Mouse (Mus musculus) hindbrain, embryonic 11.5 days (tissue): ENCODE measurements around the gene Rhou. TPM values are rescaled to one million over a fixed set of nuclear protein-coding genes. Genes with fewer than 3 reads are reported as not detected.
A peak's percentile ranks its signal among the peaks of the same experiment; 100 is the strongest.
"Not testable (repeated sequence)": the region's sequence is repeated elsewhere in the genome, so short reads cannot be mapped to it uniquely, and the experiment has no call there.

Experiments
- ATAC-seq: fragments of 200-750 bp; cut with Nextera tagmentation; 2 replicates; pipeline ENCODE4 v1.8.0; 2017; ENCODE audit warnings: mild to moderate bottlenecking, moderate TSS enrichment, moderate library complexity; ENCODE audit not compliant: low FRiP score
- DNase-seq: peaks from one replicate; pipeline ENCODE4 v3.0.0-alpha.2; 2015; ENCODE audit warnings: low spot score
- H3K27ac ChIP-seq: fragments of 300-500 bp; sonication (generic); 2 replicates; pipeline ENCODE4 v1.5.1; 2014; ENCODE audit warnings: mild to moderate bottlenecking, low read depth, low read length
- H3K27me3 ChIP-seq: fragments of 300-500 bp; sonication (generic); 2 replicates; pipeline ENCODE4 v1.6.1; 2014; ENCODE audit warnings: mild to moderate bottlenecking, low read length, moderate library complexity, mixed read lengths; ENCODE audit not compliant: control insufficient read depth, insufficient read depth
- H3K36me3 ChIP-seq: fragments of 300-500 bp; sonication (generic); 2 replicates; pipeline ENCODE4 v1.6.1; 2014; ENCODE audit warnings: mild to moderate bottlenecking, low read length, moderate library complexity, mixed read lengths; ENCODE audit not compliant: control insufficient read depth, insufficient read depth
- H3K4me1 ChIP-seq: fragments of 300-500 bp; sonication (generic); replicated peaks from 2 replicates; pipeline ENCODE4 v1.6.1; 2014; ENCODE audit warnings: low read length, mixed read lengths; ENCODE audit not compliant: control insufficient read depth, insufficient read depth
- H3K4me2 ChIP-seq: fragments of 300-500 bp; sonication (generic); replicated peaks from 2 replicates; pipeline ENCODE4 v1.6.1; 2014; ENCODE audit warnings: mild to moderate bottlenecking, low read depth, low read length
- H3K4me3 ChIP-seq: fragments of 300-500 bp; sonication (generic); 2 replicates; pipeline ENCODE4 v1.5.1; 2014; ENCODE audit warnings: low read depth, low read length
- H3K9ac ChIP-seq: fragments of 300-500 bp; sonication (generic); 2 replicates; pipeline ENCODE4 v1.6.1; 2014; ENCODE audit warnings: low read depth, low read length
- H3K9me3 ChIP-seq: fragments of 300-500 bp; sonication (generic); 2 replicates; pipeline ENCODE4 v1.6.1; 2016; ENCODE audit warnings: low read length; ENCODE audit not compliant: control insufficient read depth
- WGBS: fragments of 180-500 bp; shearing (Covaris S2); extraction: QIAGEN DNeasy Blood & Tissue Kit; methylation state at CpG from one replicate; pipeline ENCODE4 v1.1.7; 2014; 5-methylcytosine and 5-hydroxymethylcytosine counted together
- polyA plus RNA-seq: library from polyadenylated mRNA; unstranded; fragments of >200 nt; fragmentation: Nextera tagmentation; extraction: Ambion mirVana; gene quantifications from 2 replicates; pipeline ENCODE4 v1.2.1, GENCODE M21; 2014

The Rhou gene
- polyA plus RNA-seq: 11.3 and 12.4 TPM in 2 replicates

- no peaks in the 10 kb centered on the region for H3K27me3 ChIP-seq
- peak within 1 kb of the TSS; percentile 91 for H3K9ac ChIP-seq
- no peaks in the 10 kb centered on the region; the same call in 1 of the 2 replicates for H3K36me3 ChIP-seq
- no peaks in the 10 kb centered on the region for H3K9me3 ChIP-seq
- peak within 1 kb of the TSS; percentile 73 for H3K4me3 ChIP-seq
- WGBS: 0% methylated on average over 21 of the region's 58 CpGs
- H3K4me1 ChIP-seq: peaks cover 9% of the 10 kb centered on the region
- peak; percentile 95 for DNase-seq
- peak within 1 kb of the TSS; percentile 91 for H3K27ac ChIP-seq
- peak; percentile 93 for ATAC-seq
- H3K4me2 ChIP-seq: peak within 1 kb of the TSS; percentile 75
These were observed at the start of gene Rhou for GRCm38 (mm10) chr8:123653308-123653993. Gene Rhou (plus strand): TSS chr8:123653929.

GRCm38 (mm10) chr8:123612652-123613051 is 41.1 kb upstream of the Rhou start:
- H3K27ac ChIP-seq, H3K36me3 ChIP-seq, DNase-seq, ATAC-seq, H3K4me1 ChIP-seq, H3K4me2 ChIP-seq, H3K4me3 ChIP-seq, H3K9me3 ChIP-seq, H3K9ac ChIP-seq, H3K27me3 ChIP-seq: not testable (repeated sequence)
- no CpG with 5 or more reads among the region's 5 CpGs for WGBS

GRCm38 (mm10) chr8:123623523-123623922 is 30.2 kb upstream of the Rhou start:
- DNase-seq, H3K4me3 ChIP-seq, H3K4me2 ChIP-seq, H3K4me1 ChIP-seq, H3K9me3 ChIP-seq, H3K27ac ChIP-seq, ATAC-seq, H3K36me3 ChIP-seq, H3K9ac ChIP-seq: not testable (repeated sequence)
- no CpG with 5 or more reads among the region's 39 CpGs for WGBS
- H3K27me3 ChIP-seq: peaks cover 17% of the 10 kb centered on the region

GRCm38 (mm10) chr8:123624274-123624673 is 29.5 kb upstream of the Rhou start:
- ATAC-seq (no peak), DNase-seq (no peak)
- H3K36me3 ChIP-seq: no peaks in the 10 kb centered on the region
- no peak overlapping the region for H3K4me3 ChIP-seq
- 56% methylated on average over 5 of the region's 5 CpGs for WGBS
- no peak overlapping the region for H3K4me2 ChIP-seq
- H3K4me1 ChIP-seq: no peaks in the 10 kb centered on the region
- no peak overlapping the region for H3K9ac ChIP-seq
- no peak overlapping the region for H3K27ac ChIP-seq
- no peaks in the 10 kb centered on the region for H3K9me3 ChIP-seq
- peaks cover 15% of the 10 kb centered on the region for H3K27me3 ChIP-seq

- H3K9ac ChIP-seq: no peak overlapping the region
- peaks cover 15% of the 10 kb centered on the region for H3K27me3 ChIP-seq
- H3K36me3 ChIP-seq: no peaks in the 10 kb centered on the region
- DNase-seq (no peak), ATAC-seq (no peak)
- H3K9me3 ChIP-seq: no peaks in the 10 kb centered on the region
- 44% methylated on average over 1 of the region's 1 CpGs for WGBS
- no peak overlapping the region for H3K4me2 ChIP-seq
- no peak overlapping the region for H3K27ac ChIP-seq
- no peaks in the 10 kb centered on the region for H3K4me1 ChIP-seq
- H3K4me3 ChIP-seq: no peak overlapping the region
These were observed 29.0 kb upstream of the Rhou start for GRCm38 (mm10) chr8:123624702-123625101.

DNA sequence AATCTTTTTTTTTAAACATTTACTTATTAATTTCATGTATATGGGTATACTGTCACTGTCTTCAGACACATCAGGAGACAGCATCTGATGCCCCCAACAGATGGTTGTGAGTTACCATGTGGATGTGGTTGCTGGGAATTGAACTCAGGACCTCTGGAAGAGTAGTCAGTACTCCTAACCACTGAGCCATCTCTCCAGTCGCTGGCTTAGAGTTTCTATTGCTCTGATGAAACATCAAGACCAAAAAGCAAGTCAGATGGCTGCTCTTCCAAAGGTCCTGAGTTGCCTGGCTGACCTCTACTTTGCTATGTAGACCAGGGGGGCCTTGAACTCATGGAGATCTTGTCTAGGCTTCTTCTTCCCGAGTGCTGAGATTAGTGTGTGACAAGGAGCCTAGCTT is 28.0 kb upstream of the Rhou start:
- H3K36me3 ChIP-seq: no peaks in the 10 kb centered on the region
- DNase-seq (no peak), ATAC-seq (no peak)
- 28% methylated on average over 2 of the region's 2 CpGs for WGBS
- no peaks in the 10 kb centered on the region for H3K9me3 ChIP-seq
- no peak overlapping the region for H3K4me2 ChIP-seq
- H3K4me3 ChIP-seq: no peak overlapping the region
- H3K27ac ChIP-seq: no peak overlapping the region
- H3K27me3 ChIP-seq: peaks cover 15% of the 10 kb centered on the region
- no peaks in the 10 kb centered on the region for H3K4me1 ChIP-seq
- H3K9ac ChIP-seq: no peak overlapping the region

- no peak overlapping the region for H3K4me3 ChIP-seq
- 63% methylated on average over 6 of the region's 6 CpGs for WGBS
- no peaks in the 10 kb centered on the region for H3K36me3 ChIP-seq
- peaks cover 15% of the 10 kb centered on the region for H3K27me3 ChIP-seq
- DNase-seq (no peak), ATAC-seq (no peak)
- H3K27ac ChIP-seq: no peak overlapping the region
- no peak overlapping the region for H3K4me2 ChIP-seq
- H3K9me3 ChIP-seq: no peaks in the 10 kb centered on the region
- no peak overlapping the region for H3K9ac ChIP-seq
- no peaks in the 10 kb centered on the region for H3K4me1 ChIP-seq
These were observed 26.1 kb upstream of the Rhou start for GRCm38 (mm10) chr8:123627410-123628147.

DNA sequence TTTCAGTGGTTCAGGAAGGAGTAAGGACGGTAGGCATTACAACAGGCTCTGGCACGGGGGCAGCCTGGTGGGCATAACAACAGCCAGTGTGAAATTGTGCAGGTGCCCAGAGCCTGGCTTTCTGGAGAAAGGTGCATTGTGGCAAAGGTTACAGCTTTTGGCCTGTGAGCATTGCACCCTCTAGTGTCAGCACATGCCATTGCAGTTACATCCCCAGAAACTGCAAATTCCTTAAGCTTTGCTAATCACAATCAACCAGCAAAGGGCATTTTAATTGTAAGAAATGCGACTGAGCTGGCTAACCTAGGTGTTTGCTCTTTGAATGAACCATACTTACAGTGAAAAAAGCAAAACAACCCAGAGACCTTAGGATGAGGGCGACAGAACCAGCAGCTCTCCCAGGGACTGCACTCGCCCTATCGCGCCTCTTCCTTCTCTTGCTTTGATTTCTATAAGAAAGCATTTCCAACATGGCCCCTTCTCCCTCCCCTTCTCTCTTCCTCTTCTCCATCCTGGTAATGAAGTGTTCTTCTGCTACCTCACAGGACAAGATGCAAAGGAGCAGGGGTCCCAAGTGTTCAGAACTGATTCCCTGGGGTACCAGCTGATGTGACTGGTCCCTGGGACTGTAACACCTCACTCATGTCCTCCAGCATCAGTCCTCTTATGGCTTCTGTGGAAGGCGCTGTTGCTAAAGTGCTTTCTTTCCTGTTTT is 25.3 kb upstream of the Rhou start:
- no peaks in the 10 kb centered on the region for H3K9me3 ChIP-seq
- no peak overlapping the region for H3K9ac ChIP-seq
- DNase-seq (peak; percentile 74), ATAC-seq (no peak)
- WGBS: 3% methylated on average over 8 of the region's 8 CpGs
- H3K27ac ChIP-seq: no peak overlapping the region
- H3K4me1 ChIP-seq: no peaks in the 10 kb centered on the region
- H3K4me3 ChIP-seq: peak overlapping the region; percentile 29
- peaks cover 15% of the 10 kb centered on the region for H3K27me3 ChIP-seq
- H3K4me2 ChIP-seq: peak overlapping the region; percentile 51
- H3K36me3 ChIP-seq: no peaks in the 10 kb centered on the region
